Mouse (Mus musculus) lung, postnatal 25 days (tissue): ENCODE measurements around the gene Edf1.
"Not testable (repeated sequence)": the region's sequence is repeated elsewhere in the genome, so short reads cannot be mapped to it uniquely, and the experiment has no call there.

Experiments
- DNase-seq: peaks from one replicate; pipeline ENCODE4 v3.0.0; 2022; ENCODE audit warnings: low spot score

Edf1 gene

GRCm38 (mm10) chr2:25557221-25557963, at the start of gene Edf1:
Gene Edf1, plus strand, starts transcription at chr2:25557847.
- peak; percentile 96 for DNase-seq

DNA sequence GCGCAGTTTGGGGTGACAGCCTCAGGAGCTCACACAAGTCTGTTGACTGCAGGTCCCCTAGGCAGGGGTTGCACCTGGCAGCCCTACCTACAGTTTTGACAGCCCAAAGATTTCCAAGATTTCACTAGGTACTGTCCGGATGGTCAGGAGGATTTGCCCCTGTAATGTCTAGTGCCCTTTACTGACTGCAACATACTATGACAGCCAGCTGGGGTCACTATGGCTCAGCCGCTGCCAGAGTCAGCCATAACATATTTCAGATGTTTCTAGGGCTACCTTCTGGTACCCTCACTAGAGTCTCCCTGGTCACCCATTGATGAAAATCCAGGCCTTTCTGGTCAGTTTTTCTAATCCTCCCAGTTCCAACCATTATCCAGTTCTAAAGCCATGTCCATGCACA, 47.7 kb upstream of the Edf1 start:
- peak; percentile 3 for DNase-seq

- DNase-seq = no peak
These were observed 30.9 kb upstream of the Edf1 start for GRCm38 (mm10) chr2:25526510-25527302.

DNA sequence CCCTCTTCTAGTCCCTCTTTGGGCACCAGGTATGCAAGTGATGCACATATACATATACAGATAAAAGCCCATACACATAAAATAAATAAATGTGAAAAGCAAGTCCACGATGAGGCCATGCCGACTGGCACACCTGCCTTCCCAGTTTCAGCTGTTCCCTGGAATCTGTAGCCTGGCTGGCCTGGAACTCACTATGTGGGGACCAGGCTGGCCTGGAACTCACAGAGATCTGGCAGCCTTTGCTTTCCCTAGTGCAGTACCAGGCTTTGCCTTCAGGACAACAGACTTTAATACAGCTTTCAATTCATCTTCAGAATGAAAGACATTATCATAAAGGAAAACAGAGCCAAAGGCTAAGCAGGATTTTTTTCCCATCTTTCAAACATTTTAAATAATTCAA, 23.9 kb upstream of the Edf1 start:
- no peak for DNase-seq

- peak; percentile 88 for DNase-seq
These were observed 23.3 kb upstream of the Edf1 start for GRCm38 (mm10) chr2:25534178-25534865.

DNA sequence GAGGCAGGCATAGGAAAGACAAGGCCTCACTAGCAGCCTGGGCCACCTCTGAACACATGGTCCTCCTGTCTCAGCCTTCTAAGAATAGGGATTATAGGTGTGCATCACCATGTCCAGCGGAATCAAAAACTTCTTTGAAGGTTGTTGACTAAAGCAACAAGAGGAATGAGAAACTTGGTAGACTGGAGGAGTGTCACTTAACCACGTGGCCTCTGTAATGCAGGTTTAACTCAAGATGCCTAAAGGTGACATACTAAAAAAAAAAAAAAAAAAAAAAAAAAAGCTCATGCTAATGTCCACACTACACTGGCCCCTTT, 22.8 kb upstream of the Edf1 start:
- no peak for DNase-seq

DNA sequence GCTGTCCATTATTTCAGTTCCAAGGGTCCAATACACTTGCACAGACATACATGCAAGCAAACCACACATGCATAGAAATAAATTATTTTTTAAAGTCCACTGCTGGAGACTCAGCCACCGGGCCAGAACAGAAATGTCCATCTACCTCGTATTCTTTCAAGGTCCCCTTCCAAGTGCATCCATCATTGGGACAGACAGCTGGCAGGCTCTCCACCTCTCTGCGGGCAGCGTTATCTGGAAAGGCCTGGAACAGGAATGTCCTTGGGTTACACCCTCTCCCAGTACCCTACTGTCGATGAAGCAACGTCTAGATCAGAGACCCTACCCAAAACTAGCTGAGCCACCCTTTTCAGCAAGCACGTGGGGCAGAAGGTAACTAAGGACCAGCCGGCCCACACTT, 21.1 kb upstream of the Edf1 start:
- no peak for DNase-seq

GRCm38 (mm10) chr2:25540541-25540948, 17.1 kb upstream of the Edf1 start:
- DNase-seq = no peak

GRCm38 (mm10) chr2:25541644-25542367, 15.8 kb upstream of the Edf1 start:
- DNase-seq = peak; percentile 13

GRCm38 (mm10) chr2:25545996-25546810, 11.4 kb upstream of the Edf1 start:
- DNase-seq = peak; percentile 5

- peak; percentile 100 for DNase-seq
These were observed 10.7 kb upstream of the Edf1 start, which contains the start of gene Traf2 for GRCm38 (mm10) chr2:25546811-25547491. Gene Traf2, minus strand, starts transcription at chr2:25546940.

- no peak for DNase-seq
These were observed 8.3 kb upstream of the Edf1 start for GRCm38 (mm10) chr2:25549021-25549991.

- DNase-seq = peak; percentile 59
These were observed 6.5 kb upstream of the Edf1 start for GRCm38 (mm10) chr2:25551186-25551585.

DNA sequence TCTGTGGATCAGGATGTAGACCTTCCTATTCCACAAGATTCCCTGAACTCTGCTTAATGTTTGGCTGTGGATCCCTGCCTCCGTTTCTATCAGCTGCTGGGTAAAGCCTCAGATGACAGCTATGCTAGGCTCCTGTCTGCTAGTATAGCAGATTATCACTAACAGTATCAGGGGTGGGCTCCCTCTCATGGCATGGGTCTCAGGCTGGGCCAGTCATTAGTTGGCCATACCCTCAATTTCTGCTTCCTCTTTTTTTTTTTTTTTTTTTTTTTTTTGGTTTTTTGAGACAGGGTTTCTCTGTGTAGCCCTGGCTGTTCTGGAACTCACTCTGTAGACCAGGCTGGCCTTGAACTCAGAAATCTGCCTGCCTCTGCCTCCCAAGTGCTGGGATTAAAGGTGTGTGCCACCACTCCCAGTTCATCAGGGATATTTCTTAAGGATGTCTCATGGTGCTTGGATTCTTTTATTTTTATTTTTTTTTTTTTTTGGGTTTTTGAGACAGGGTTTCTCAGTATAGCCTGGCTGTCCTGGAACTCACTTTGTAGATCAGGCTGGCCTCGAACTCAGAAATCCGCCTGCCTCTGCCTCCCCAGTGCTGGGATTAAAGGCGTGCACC, 4.4 kb upstream of the Edf1 start:
- DNase-seq = not testable (repeated sequence)

DNA sequence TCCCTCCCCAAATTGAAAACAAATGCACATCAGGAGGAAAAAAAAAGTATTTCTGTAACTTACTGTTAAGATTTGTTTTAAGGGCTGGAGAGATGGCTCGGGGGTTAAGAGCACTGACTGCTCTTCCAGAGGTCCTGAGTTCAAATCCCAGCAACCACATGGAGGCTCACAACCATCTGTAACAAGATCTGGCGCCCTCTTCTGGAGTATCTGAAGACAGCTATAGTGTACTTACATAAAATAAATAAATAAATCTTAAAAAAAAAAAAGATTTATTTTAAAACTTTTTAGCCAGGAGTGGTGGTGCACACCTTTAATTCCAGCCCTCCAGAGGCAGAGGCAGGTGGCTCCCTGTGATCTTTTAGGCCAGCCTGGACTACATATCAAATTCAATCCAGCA, 2.2 kb upstream of the Edf1 start:
- not testable (repeated sequence) for DNase-seq

- no peak for DNase-seq
These were observed 1.4 kb upstream of the Edf1 start for GRCm38 (mm10) chr2:25556296-25556695.

DNA sequence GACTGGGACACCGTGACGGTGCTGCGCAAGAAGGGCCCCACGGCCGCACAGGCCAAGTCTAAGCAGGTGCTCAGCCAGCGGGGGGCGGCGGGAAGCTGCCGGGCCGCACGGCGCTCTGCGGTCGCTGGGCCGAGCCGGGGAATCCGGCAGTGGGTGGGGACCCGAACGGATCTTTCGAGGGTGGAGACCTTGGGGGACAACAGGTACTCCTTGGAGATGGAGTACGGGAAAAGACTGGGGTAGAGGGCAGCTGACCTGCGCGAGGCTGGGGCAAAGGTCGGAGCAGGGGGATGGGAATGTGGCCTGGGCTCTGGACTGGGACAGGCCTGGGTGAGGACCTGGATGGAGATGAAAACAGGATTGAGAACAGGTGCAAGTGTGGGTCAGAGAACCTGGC, 315 bp downstream of the Edf1 start:
- no peak for DNase-seq

DNA sequence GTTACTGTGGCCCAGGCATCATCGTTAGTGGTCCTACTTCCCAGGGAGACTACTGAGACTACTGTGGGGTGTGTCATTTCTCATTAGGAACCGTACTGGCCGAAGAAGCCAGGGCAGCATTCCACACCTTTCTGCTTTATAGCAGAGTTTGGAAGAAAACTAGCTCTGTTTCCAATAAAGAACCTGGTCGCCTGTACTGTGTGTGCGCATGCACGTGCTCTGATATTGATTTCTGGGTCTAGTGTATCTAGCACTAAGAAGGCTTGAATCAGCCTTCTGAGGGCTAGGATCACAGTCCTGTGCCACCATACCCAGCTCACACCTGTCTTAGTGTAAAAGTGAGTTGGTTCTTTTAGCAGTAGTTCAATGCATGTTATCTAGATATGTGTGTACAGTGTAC, 1.1 kb downstream of the Edf1 start:
- no peak for DNase-seq

DNA sequence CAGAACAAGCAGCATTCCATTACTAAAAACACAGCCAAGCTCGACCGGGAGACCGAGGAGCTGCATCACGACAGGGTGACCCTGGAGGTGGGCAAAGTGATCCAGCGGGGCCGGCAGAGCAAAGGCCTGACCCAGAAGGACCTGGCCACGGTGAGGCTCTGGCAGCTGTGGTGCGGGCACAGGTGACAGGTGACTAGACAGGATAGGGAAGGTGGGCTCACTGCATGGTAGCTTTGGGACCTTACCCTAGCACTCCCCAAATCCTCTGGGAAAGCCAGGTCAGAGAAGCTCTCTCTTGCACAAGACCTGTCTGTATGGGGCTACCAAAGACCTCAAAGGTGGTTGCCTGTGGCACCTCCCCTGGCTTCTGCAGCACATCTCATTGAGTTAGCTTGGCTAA, 2.9 kb downstream of the Edf1 start:
- DNase-seq = no peak
